Mouse (Mus musculus): ENCODE measurements around the gene Fopnl.

Fopnl gene

DNA sequence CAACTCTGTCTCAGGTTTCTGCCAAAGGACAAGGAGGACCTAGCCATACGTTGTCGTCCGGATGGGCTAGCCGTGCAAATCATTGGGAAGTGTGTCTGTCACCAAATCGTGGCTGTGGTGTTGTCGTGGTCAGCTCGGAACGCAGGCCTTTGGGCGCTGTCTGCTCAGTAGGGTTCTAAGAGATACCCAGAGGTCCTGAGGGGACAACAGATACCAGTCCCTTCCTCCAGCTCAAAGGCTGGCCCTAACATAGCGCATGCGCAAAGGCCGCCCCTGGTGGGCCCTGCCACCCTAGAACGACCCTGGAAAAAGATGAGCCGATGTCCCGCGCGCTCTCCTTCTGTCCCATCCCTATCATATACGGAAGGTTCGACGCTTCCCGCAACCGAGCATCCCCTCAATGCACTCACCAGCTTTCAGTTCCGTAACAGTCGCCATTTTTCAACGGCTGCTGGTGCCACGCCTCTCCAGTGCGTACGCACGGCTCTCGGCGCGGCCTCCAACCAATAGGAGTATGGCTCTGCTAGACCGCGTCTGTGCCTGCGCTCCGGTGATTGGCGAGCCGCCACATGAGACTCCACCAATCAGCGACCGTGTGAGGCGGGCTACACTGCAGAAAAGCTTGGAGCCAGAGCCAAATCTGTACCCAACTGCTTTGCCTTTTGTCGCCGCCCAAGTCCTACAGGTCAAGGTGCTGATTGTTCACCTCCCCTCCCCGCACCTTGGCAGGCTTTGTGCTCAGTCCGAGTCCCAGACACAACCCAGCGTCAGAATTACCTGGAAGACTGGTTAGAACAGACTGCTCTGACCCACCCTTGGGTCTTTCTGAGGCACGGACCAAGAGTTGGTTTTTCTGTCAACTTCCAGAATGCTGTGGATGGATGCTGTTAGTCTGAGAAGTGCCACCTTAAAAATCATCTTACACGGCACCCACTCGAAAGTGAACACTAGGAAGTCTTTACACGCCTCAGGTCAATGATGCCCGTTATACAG is at the start of gene Fopnl:
Gene Fopnl, minus strand, starts transcription at position 522 of the 993 bp plus-strand sequence.
- DNase-seq (ENCODE audit: extremely low spot score), result peak; percentile 91

GRCm38 (mm10) chr16:14366017-14366416 is 48.8 kb upstream of the Fopnl start:
- no peak for DNase-seq (ENCODE audit: extremely low spot score)

DNA sequence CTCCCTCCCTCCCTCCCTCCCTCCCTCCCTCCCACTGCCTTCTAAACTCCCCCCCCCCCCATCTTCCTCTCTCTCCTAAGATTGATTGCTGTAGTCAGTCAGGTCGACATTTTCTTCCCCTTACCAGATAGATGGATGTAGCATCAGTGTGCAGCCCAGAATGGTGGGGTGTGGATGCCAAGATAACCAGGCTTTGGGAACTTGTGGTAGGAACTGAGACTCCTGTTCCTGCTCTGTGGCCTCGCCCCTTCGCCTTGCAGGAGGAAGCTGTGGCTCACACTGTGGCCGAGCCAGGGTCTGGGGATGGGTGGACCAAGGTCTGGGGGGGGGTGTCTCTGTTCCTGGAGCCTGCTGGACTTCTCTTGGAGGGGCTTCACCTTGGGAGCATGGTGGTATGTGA is 48.3 kb upstream of the Fopnl start:
- DNase-seq (ENCODE audit: extremely low spot score), result no peak

GRCm38 (mm10) chr16:14364066-14364465 is 46.9 kb upstream of the Fopnl start:
- DNase-seq (ENCODE audit: extremely low spot score), result no peak

DNA sequence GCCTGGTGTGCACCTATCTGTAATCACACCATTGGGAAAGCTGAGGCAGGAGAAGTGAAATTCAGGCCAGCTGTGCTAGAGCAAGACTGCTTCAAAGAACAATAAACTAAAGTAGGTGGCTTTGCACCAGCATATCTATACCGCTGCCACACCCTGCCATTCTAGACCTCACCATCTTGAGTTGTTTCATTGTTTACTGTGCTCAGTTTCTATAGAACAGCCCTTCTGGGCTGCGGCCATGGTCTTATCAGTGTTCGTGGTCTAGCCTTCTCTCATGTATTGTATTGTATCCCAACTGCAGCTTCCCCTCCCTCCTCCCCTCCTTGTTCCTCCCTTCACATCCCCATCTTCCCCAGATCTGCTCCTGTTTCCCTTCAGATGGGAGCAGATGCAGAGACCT is 46.3 kb upstream of the Fopnl start:
- DNase-seq (ENCODE audit: extremely low spot score), result no peak

DNA sequence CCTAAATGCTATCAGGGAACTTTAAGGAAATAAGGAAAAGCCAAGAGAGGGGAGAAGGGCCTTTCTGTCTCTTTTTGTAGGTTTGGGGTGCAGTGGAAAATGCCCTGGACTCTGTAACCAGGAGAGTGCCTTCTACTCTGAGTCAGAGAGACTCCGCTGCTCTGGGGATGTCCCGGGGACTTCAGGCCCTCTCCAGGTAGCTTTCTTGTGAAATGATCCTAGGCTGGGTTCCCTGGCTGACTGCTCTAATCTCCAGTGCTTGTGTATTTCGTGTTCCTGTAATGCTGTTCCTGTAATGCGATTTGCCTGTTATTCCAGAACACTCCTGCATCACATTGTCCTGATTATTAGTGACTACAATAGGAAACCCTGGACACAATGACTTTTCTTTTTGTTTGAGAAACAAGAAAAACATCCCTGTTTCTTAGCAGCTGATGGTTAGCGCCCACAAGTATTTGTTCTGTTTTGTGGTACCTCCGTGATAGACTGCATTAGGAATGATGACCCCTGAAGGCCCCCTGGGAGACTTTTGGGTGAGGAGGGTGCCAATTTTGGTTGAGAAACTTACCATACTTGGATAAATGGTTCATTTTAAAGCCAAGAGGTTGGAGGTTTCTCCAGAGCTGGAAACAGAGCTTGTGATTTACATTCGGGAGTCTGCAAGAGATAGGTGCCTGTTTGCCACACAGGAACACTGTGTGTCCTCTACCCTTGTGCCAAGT is 45.1 kb upstream of the Fopnl start:
- DNase-seq (ENCODE audit: extremely low spot score), result no peak

- peak; percentile 78 for DNase-seq (ENCODE audit: extremely low spot score)
Measured at GRCm38 (mm10) chr16:14361362-14362098, 44.3 kb upstream of the Fopnl start, which contains the start of gene Abcc1. TSS of gene Abcc1 (plus strand) at chr16:14361558.

GRCm38 (mm10) chr16:14360931-14361330 is 43.7 kb upstream of the Fopnl start:
- DNase-seq (ENCODE audit: extremely low spot score), result no peak

GRCm38 (mm10) chr16:14358531-14358930 is 41.3 kb upstream of the Fopnl start:
- DNase-seq (ENCODE audit: extremely low spot score), result no peak

- DNase-seq (ENCODE audit: extremely low spot score), result no peak
Measured at GRCm38 (mm10) chr16:14357859-14358258, 40.7 kb upstream of the Fopnl start.

GRCm38 (mm10) chr16:14352663-14353062 is 35.5 kb upstream of the Fopnl start:
- no peak for DNase-seq (ENCODE audit: extremely low spot score)

GRCm38 (mm10) chr16:14352234-14352633 is 35.0 kb upstream of the Fopnl start:
- no peak for DNase-seq (ENCODE audit: extremely low spot score)

DNA sequence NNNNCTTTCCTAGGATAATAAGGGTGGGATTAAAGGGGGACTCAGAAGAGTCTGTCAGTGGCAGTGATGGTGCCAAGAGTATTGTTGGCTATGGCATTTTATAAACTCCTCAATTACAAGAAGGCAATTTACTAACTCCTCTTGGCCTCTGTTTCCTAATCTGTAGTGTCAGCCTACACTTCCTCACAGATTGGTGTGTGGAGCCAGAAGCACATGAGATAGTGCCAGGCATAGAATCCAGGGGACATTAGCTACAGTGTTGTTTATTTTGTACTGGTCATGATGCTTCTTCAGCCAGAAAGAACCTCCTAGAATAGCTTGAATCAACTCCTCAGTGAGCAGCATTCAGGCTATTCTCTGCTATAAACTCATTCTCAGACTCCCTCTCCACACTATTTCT is 34.4 kb upstream of the Fopnl start:
- no peak for DNase-seq (ENCODE audit: extremely low spot score)

GRCm38 (mm10) chr16:14344967-14345366 is 27.8 kb upstream of the Fopnl start:
- DNase-seq (ENCODE audit: extremely low spot score), result no peak

GRCm38 (mm10) chr16:14328156-14328555 is 11.0 kb upstream of the Fopnl start:
- no peak for DNase-seq (ENCODE audit: extremely low spot score)

DNA sequence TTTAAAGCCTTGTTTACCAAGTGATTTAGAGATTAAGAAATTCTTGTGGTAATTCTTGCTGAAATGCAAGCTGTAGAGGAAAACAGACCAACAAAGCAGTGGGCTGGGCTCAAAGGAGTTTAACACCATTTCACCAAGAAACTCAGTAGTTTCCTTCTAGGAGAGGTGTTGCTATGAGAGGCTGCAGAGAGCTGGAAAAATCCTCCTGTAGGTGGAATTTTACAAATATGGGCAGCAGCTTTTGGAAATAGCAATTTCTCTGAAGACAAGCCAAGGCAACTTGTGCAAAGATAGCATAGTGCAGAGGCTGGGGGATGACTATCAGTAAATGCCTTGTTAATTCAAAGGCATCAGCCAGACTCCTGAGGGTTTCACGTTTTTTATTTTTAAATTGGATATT is 3.3 kb upstream of the Fopnl start:
- DNase-seq (ENCODE audit: extremely low spot score), result no peak

DNA sequence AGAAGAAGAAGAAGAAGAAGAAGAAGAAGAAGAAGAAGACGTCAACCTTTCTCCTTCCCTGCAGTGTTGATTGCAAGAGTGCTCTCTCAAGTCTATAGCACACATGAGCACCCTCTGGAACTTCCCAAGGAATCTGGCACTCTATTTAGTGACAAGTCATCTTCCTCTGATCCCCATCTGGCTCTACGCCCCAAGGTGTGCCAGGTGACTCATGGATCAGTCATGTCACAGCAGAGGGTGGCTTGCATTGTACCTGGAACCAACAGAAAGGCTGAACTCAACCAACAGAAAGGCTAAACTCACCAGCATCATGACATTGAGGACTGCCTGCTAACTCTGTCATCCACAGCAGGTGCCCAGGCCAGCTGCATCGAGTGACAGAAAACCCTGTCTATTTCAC is 2.5 kb upstream of the Fopnl start:
- DNase-seq (ENCODE audit: extremely low spot score), result no peak

DNA sequence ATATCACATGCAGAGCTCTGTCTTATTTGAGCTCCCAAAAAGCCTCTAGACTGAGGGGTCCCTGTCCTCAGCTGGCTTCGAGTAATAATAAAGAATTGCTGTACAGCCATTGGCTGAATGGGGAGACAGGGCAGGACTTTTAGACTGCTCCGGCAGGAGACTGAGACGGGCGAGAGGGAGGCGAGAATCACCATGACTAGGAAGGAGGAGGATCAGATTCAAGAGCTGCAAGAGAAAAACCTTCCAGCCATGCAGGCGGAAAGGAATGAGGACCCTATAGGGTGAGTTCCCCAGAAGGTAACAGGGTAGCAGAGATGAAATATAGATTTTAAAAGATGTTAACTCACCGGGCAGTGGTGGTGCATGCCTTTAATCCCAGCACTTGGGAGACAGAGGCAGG is 4.3 kb downstream of the Fopnl start:
- DNase-seq (ENCODE audit: extremely low spot score), result no peak

GRCm38 (mm10) chr16:14311371-14311770 is 5.8 kb downstream of the Fopnl start:
- DNase-seq (ENCODE audit: extremely low spot score), result peak; percentile 29

DNA sequence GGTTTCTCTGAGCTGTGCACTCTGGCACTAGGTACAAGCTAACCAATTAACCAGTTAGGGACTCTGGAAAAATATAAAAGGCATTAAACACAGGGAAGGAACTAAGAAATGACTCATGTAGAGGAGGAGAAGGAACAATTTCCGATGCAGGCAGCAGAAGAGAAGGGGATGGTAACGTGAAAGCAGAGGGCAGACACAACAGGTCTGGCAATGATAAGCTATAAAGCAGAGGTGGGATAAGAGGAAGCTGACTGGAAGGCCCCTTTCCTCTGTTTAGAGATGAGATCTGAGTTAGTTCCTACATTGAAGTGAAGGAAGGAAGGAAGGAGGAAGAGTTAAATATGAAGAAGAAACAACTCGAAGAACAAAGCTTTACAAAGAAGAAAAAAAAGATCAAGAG is 7.4 kb downstream of the Fopnl start:
- DNase-seq (ENCODE audit: extremely low spot score), result no peak

- no peak for DNase-seq (ENCODE audit: extremely low spot score)
Measured at GRCm38 (mm10) chr16:14308245-14309073, 8.7 kb downstream of the Fopnl start.
